In the genomic region with DNA sequence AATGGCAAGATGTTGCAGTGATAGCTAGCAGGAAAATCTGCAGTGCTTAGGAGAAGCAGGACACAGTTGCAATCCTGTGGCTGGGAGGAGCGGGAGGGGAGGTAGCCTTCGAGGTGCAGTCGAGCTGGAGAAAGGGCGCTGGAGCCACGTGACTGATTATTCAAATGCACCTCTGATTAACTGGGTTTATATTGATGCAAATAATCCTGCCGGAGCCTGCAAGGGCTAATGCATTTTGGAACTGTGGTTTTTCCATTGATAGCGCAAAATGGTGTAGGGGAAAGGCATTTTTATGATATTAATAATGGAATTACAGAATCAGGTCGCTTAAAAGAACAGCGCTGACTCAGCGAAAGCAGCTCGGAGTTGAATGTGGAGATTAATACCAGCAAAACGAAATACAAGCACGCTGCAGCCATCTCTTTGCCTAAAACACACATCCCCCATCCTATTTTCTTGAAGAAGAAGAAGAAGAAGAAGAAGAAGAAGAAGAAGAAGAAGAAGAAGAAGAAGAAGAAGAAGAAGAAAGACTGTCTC, we compare ENCODE assay signal across 10 mouse cellular contexts.
DNase-seq lines count a peak whose midpoint lies in the region; ATAC-seq and TF ChIP-seq lines count a peak whose summit lies in the region.
"Had no signal": no experiment of that assay in that cellular context is flagged by ENCODE, and none has a peak within 500 bp of the region (broad histone marks: within the 10 kb centered on the region; RNA-seq: fewer than 3 reads in every experiment).

No protein-coding gene starts in this region.

- peaks cover 4% of the 10 kb centered on the region for H3K4me1 ChIP-seq in kidney, embryonic 15.5 days
- 0 out of 2 replicates have a peak, but pooled peaks cover 5% of the 10 kb centered on the region for H3K4me1 ChIP-seq in embryonic facial prominence, embryonic 12.5 days
- 0 out of 2 replicates have a peak, but pooled peaks cover 7% of the 10 kb centered on the region for H3K4me1 ChIP-seq in hindbrain, postnatal 0 days (ENCODE audit: insufficient read depth, low read length)

- H3K27me3 ChIP-seq in kidney, embryonic 15.5 days, result no peaks in the 10 kb centered on the region
- no peaks in the 10 kb centered on the region for H3K27me3 ChIP-seq in embryonic facial prominence, embryonic 12.5 days
- no peaks in the 10 kb centered on the region for H3K27me3 ChIP-seq in hindbrain, postnatal 0 days (ENCODE audit: insufficient read depth, low read length)

- H3K9ac ChIP-seq in kidney, embryonic 15.5 days, result no peak overlapping the region
- H3K9ac ChIP-seq in embryonic facial prominence, embryonic 12.5 days, result no peak overlapping the region
- no peak overlapping the region for H3K9ac ChIP-seq in hindbrain, postnatal 0 days (replicated peaks; ENCODE audit: low read length)

- H3K4me2 ChIP-seq in kidney, embryonic 15.5 days, result peak overlapping the region; percentile 19; the same call in 1 of the 2 replicates
- peak overlapping the region; percentile 34 for H3K4me2 ChIP-seq in embryonic facial prominence, embryonic 12.5 days (replicated peaks)
- peak overlapping the region; percentile 41 for H3K4me2 ChIP-seq in hindbrain, postnatal 0 days (ENCODE audit: low read depth, low read length)

- ATAC-seq in kidney, embryonic 15.5 days (replicated peaks; ENCODE audit: low FRiP score), result no peak
- no peak for ATAC-seq in embryonic facial prominence, embryonic 12.5 days (ENCODE audit: insufficient number of reproducible peaks, insufficient read depth, low FRiP score, low TSS enrichment)
- ATAC-seq in hindbrain, postnatal 0 days, result 0 out of 2 replicates have a peak, but pooled peaks have one; percentile 25

- no peaks in the 10 kb centered on the region for H3K9me3 ChIP-seq in kidney, embryonic 15.5 days (replicated peaks)
- H3K9me3 ChIP-seq in embryonic facial prominence, embryonic 12.5 days, result no peaks in the 10 kb centered on the region
- H3K9me3 ChIP-seq in hindbrain, postnatal 0 days (ENCODE audit: low read length), result no peaks in the 10 kb centered on the region
- H3K9me3 ChIP-seq: G1E had no signal

- no peak overlapping the region for H3K4me3 ChIP-seq in kidney, embryonic 15.5 days (replicated peaks)
- no peak overlapping the region for H3K4me3 ChIP-seq in embryonic facial prominence, embryonic 12.5 days
- H3K4me3 ChIP-seq in hindbrain, postnatal 0 days (ENCODE audit: low read length), result no peak overlapping the region

- no peak overlapping the region for H3K27ac ChIP-seq in kidney, embryonic 15.5 days
- no peak overlapping the region for H3K27ac ChIP-seq in embryonic facial prominence, embryonic 12.5 days
- H3K27ac ChIP-seq in hindbrain, postnatal 0 days, result no peak overlapping the region; the same call in 1 of the 2 replicates

- no peak for TF ChIP-seq CTCF in hindbrain, postnatal 0 days (IDR thresholded peaks at IDR 0.05; ENCODE audit: low read depth)

- H3K36me3 ChIP-seq in kidney, embryonic 15.5 days, result no peaks in the 10 kb centered on the region
- no peaks in the 10 kb centered on the region for H3K36me3 ChIP-seq in embryonic facial prominence, embryonic 12.5 days
- H3K36me3 ChIP-seq in hindbrain, postnatal 0 days (ENCODE audit: insufficient read depth, low read length), result no peaks in the 10 kb centered on the region
- H3K36me3 ChIP-seq: G1E had no signal

- 37% methylated on average over 13 of the region's 13 CpGs for WGBS in kidney, embryonic 15.5 days
- 23% methylated on average over 13 of the region's 13 CpGs for WGBS in embryonic facial prominence, embryonic 12.5 days
- WGBS in hindbrain, postnatal 0 days, result 18% methylated on average over 13 of the region's 13 CpGs

- no peak for DNase-seq in kidney, postnatal 14 days
- DNase-seq in hindbrain, postnatal 0 days (ENCODE audit: low spot score), result peak; percentile 41
- DNase-seq in retina, embryonic 14.5 days (ENCODE audit: low spot score), result peak; percentile 59
- no peak for DNase-seq in spleen, postnatal 4 days (ENCODE audit: low spot score in 2 of 2)
- DNase-seq in spleen, adult 18-20 months, result no peak
- DNase-seq in spleen, postnatal 36 days (ENCODE audit: low spot score in 2 of 2), result no peak
- DNase-seq: kidney, postnatal 10 days had no signal

Comparison
In these comparisons a context has a peak if more than half of its experiments do, and no peak if none do; other contexts are left out.
1. DNase-seq: peak in hindbrain, postnatal 0 days (single experiment) and retina, embryonic 14.5 days (single experiment); none in kidney, postnatal 14 days (single experiment), spleen, postnatal 4 days (0 of 2), spleen, adult 18-20 months (0 of 2) and spleen, postnatal 36 days (0 of 2).
2. Peak in every context shown above with its lines, with median percentiles within 50 percentile points of each other: H3K4me2 ChIP-seq.